Mouse (Mus musculus): ENCODE results near the gene Pygl. TPM values are rescaled to one million over a fixed set of nuclear protein-coding genes. Genes with fewer than 3 reads are reported as not detected.
A peak's percentile ranks its signal among the peaks of the same experiment; 100 is the strongest.
"Not testable (repeated sequence)": the region's sequence is repeated elsewhere in the genome, so short reads cannot be mapped to it uniquely, and the experiment has no call there.

Pygl gene
- polyA plus RNA-seq, 1 experiment from 2014 or later = 8.2 TPM

GRCm38 (mm10) chr12:70192267-70192727 is 39.0 kb downstream of the Pygl start:
- 0 out of 2 replicates have a peak, but pooled peaks cover 7% of the 10 kb centered on the region for H3K4me1 ChIP-seq (replicated peaks)
- H3K4me2 ChIP-seq (replicated peaks) = peak overlapping the region; percentile 50
- WGBS = 20% methylated on average over 19 of the region's 19 CpGs
- peak overlapping the region; percentile 41; the same call in 1 of the 2 replicates for H3K9ac ChIP-seq (replicated peaks)
- peak overlapping the region; percentile 62; the same call in 1 of the 2 replicates for H3K27ac ChIP-seq
- peak overlapping the region; percentile 30 for H3K4me3 ChIP-seq (replicated peaks)
- ATAC-seq = 0 out of 2 replicates have a peak, but pooled peaks have one; percentile 48
- no peaks in the 10 kb centered on the region for H3K9me3 ChIP-seq
- H3K27me3 ChIP-seq = no peaks in the 10 kb centered on the region
- H3K36me3 ChIP-seq = no peaks in the 10 kb centered on the region

GRCm38 (mm10) chr12:70184173-70184783 is 47.0 kb downstream of the Pygl start:
- no peak overlapping the region; the same call in 1 of the 2 replicates for H3K4me2 ChIP-seq (replicated peaks)
- no peaks in the 10 kb centered on the region for H3K36me3 ChIP-seq
- no peaks in the 10 kb centered on the region for H3K4me1 ChIP-seq (replicated peaks)
- peak; percentile 74 for ATAC-seq
- no peak overlapping the region for H3K9ac ChIP-seq (replicated peaks)
- H3K4me3 ChIP-seq (replicated peaks) = peak overlapping the region; percentile 24
- WGBS = 77% methylated on average over 22 of the region's 22 CpGs
- H3K27ac ChIP-seq = no peak overlapping the region
- H3K27me3 ChIP-seq = no peaks in the 10 kb centered on the region
- H3K9me3 ChIP-seq = 0 out of 2 replicates have a peak, but pooled peaks cover 5% of the 10 kb centered on the region

DNA sequence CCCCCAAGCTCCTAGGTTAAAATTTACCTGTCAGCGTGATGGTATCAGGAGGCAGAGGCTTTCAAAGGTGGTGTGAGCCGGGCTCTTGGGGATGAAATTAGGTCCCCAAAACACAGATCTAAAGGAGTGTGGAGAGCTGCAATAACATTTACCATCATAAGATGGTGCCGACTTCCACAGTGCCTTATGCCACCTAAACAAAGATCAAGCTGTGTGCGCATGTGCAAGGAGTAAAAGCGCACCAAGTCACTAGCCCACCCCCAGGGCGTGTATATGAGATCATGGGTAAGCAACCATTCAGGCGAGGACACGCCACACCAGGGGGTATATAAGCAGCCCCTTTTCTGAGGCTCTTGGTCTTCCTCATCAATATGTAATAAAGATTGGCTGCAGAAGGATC is 47.8 kb downstream of the Pygl start:
- not testable (repeated sequence) for H3K9me3 ChIP-seq; H3K27me3 ChIP-seq; H3K4me1 ChIP-seq (replicated peaks); H3K4me2 ChIP-seq (replicated peaks); H3K36me3 ChIP-seq; H3K9ac ChIP-seq (replicated peaks); ATAC-seq; H3K27ac ChIP-seq
- 0 out of 2 replicates have a peak overlapping the region, but pooled peaks have one; percentile 24 for H3K4me3 ChIP-seq (replicated peaks)
- WGBS = 92% methylated on average over 8 of the region's 8 CpGs

DNA sequence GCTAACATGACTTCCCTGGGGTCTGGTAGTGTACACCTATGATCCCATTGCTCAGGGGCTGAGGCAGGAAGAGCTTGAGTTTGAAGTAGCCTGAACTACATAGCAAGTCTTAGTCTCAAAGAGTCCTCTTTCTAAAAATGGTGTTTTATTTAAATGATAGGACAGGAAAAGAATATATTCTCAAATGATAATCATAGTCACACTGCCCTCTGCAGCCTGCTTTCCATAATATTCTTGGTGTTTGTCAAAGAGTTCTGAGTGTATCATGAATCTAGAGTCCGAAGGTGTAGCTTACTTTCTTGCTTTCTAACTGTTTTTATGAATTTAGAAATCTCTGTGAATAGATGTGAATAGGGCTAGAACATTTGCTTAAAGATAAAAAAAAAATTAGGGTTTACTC is 61.3 kb downstream of the Pygl start:
- no peak overlapping the region for H3K4me3 ChIP-seq (replicated peaks)
- WGBS = 89% methylated on average over 1 of the region's 1 CpGs

DNA sequence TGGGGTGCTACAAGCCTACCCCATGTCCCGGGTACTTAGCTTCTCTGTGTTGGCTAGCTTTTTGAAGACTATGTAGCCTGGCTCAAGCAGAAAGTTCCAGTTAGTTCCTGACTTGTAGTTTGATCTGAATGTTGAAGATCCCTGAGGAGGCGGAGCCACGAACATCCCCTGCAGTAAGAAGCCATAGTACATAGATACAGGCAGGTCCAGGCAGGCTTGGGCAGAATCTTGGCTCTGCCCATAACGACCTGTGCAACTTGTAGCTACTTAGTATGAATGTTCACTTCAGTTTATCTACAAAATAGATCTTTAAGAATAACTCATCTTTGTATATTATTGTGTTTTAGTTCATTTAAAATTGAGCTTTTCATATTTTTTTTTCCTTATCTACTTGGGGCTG is 63.3 kb downstream of the Pygl start:
- peaks cover 10% of the 10 kb centered on the region for H3K4me1 ChIP-seq (replicated peaks)
- H3K27ac ChIP-seq = no peak overlapping the region
- H3K27me3 ChIP-seq = no peaks in the 10 kb centered on the region
- H3K4me2 ChIP-seq (replicated peaks) = no peak overlapping the region
- H3K9me3 ChIP-seq = no peaks in the 10 kb centered on the region
- 93% methylated on average over 4 of the region's 4 CpGs for WGBS
- no peak overlapping the region for H3K4me3 ChIP-seq (replicated peaks)
- H3K9ac ChIP-seq (replicated peaks) = no peak overlapping the region
- H3K36me3 ChIP-seq = no peaks in the 10 kb centered on the region
- no peak for ATAC-seq

More for the DNA sequence above, 61.3 kb downstream of the Pygl start:
- H3K36me3 ChIP-seq = no peaks in the 10 kb centered on the region
- H3K27me3 ChIP-seq = no peaks in the 10 kb centered on the region
- no peaks in the 10 kb centered on the region for H3K9me3 ChIP-seq
- H3K4me1 ChIP-seq (replicated peaks) = no peaks in the 10 kb centered on the region
- no peak overlapping the region for H3K4me2 ChIP-seq (replicated peaks)
- no peak overlapping the region for H3K9ac ChIP-seq (replicated peaks)
- H3K27ac ChIP-seq = no peak overlapping the region
- no peak for ATAC-seq

- H3K27me3 ChIP-seq = no peaks in the 10 kb centered on the region
- no peak overlapping the region for H3K9ac ChIP-seq (replicated peaks)
- WGBS = 87% methylated on average over 3 of the region's 3 CpGs
- H3K4me3 ChIP-seq (replicated peaks) = no peak overlapping the region
- no peaks in the 10 kb centered on the region for H3K9me3 ChIP-seq
- no peaks in the 10 kb centered on the region for H3K36me3 ChIP-seq
- no peak overlapping the region for H3K4me2 ChIP-seq (replicated peaks)
- peaks cover 10% of the 10 kb centered on the region for H3K4me1 ChIP-seq (replicated peaks)
- ATAC-seq = no peak
- H3K27ac ChIP-seq = no peak overlapping the region
These were observed 66.5 kb downstream of the Pygl start for GRCm38 (mm10) chr12:70164741-70165140.

GRCm38 (mm10) chr12:70161057-70161456 is 70.2 kb downstream of the Pygl start:
- ATAC-seq = no peak
- WGBS = 88% methylated on average over 5 of the region's 5 CpGs
- Histone ChIP-seq H3K9ac (replicated peaks) (no peak overlapping the region), H3K4me1 (replicated peaks) (peaks cover 24% of the 10 kb centered on the region), H3K27me3 (no peaks in the 10 kb centered on the region), H3K4me2 (replicated peaks) (no peak overlapping the region), H3K36me3 (no peaks in the 10 kb centered on the region), H3K9me3 (no peaks in the 10 kb centered on the region), H3K27ac (no peak overlapping the region), H3K4me3 (replicated peaks) (no peak overlapping the region)

- no peak overlapping the region for H3K4me3 ChIP-seq (replicated peaks)
- H3K4me1 ChIP-seq (replicated peaks) = 0 out of 2 replicates have a peak, but pooled peaks cover 16% of the 10 kb centered on the region
- peak overlapping the region; percentile 44 for H3K27ac ChIP-seq
- no peaks in the 10 kb centered on the region for H3K9me3 ChIP-seq
- no peak overlapping the region for H3K4me2 ChIP-seq (replicated peaks)
- no peaks in the 10 kb centered on the region for H3K36me3 ChIP-seq
- ATAC-seq = peak; percentile 78
- H3K9ac ChIP-seq (replicated peaks) = no peak overlapping the region
- H3K27me3 ChIP-seq = no peaks in the 10 kb centered on the region
- 47% methylated on average over 5 of the region's 5 CpGs for WGBS
These were observed 73.8 kb downstream of the Pygl start for GRCm38 (mm10) chr12:70157292-70158066.

DNA sequence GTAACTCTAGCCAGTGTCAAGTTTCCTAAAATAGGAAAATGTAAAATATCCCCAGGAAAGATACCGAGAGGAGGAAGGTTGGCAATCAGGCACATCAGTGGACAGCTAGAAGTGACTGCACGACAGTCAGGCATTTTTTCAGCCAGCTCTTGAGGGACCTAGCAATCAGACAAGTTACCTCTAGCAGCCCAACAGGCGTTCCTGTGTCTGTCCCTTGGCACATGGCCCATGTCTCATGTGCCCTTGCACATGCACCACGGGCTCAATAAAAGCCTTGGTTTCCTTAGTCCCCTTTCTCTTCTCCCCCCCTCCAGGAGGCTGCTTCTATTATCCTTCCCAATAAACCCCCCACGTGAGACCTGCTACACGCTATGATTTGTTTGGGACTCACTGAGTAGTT is 75.1 kb downstream of the Pygl start:
- H3K4me2 ChIP-seq (replicated peaks) = no peak overlapping the region
- no peak overlapping the region for H3K9ac ChIP-seq (replicated peaks)
- H3K27me3 ChIP-seq = no peaks in the 10 kb centered on the region
- no peaks in the 10 kb centered on the region for H3K36me3 ChIP-seq
- H3K4me1 ChIP-seq (replicated peaks) = 0 out of 2 replicates have a peak, but pooled peaks cover 16% of the 10 kb centered on the region
- H3K9me3 ChIP-seq = no peaks in the 10 kb centered on the region
- ATAC-seq = no peak
- H3K4me3 ChIP-seq (replicated peaks) = no peak overlapping the region
- H3K27ac ChIP-seq = no peak overlapping the region
- 76% methylated on average over 6 of the region's 6 CpGs for WGBS

DNA sequence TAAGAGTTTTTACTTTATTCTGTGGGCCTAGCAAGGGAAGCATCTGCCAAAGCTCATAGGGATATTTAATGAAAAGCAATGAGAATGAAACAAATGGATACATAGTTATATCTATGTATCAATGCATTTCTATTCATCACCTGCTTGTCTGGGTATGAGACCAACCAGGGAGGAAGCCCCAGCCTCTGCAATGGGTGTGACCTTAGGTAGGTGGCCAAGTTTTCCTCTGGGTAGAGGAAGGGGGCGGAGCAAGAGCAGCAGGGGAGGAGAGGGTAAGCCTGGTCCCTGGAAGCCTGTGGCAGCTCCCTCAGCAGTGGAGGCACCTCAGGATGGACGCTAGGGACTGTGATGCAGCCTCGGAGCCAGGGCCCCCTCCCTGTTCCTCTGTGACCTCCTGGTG is 77.4 kb downstream of the Pygl start, which contains the start of gene Abhd12b:
TSS of gene Abhd12b (plus strand) at position 301 of the 400 bp plus-strand sequence.
- ATAC-seq = no peak
- Histone ChIP-seq H3K9ac (replicated peaks) (no peak within 1 kb of the TSS), H3K36me3 (no peaks in the 10 kb centered on the region), H3K27me3 (no peaks in the 10 kb centered on the region), H3K4me2 (replicated peaks) (no peak within 1 kb of the TSS), H3K4me3 (replicated peaks) (no peak within 1 kb of the TSS), H3K4me1 (replicated peaks) (peaks cover 19% of the 10 kb centered on the region), H3K9me3 (no peaks in the 10 kb centered on the region), H3K27ac (no peak within 1 kb of the TSS; the same call in 1 of the 2 replicates)
- 50% methylated on average over 3 of the region's 3 CpGs for WGBS

DNA sequence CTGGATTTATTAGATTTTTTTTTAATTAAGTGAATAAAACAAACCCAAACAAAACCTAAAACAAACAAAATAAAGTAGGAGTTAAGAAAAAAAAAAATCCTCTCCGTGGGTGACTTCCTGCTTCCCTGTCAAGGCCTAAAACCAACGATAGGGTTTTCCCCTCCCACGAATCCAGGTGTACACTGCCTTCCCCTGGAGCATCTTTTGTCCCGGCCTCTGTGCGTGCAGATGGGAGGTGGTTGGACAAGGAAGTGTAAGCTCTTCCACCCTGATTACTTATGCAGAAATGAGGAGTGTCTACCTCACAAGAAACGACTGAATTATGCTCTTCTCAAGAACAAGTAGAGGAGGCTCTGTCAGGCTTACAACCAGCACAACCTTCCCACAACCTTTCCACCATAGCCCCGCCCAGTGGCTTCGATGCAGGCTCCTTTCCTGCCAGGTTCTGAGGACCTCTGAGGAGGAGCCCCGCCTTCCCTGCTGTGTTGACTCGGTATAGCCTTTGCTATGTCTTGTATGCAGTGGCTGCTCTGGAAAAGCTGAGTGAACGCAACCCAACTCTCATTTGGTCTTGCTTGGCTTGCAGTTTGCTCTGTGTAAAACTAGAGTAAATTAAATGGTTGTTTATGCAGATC is 82.5 kb downstream of the Pygl start:
- Histone ChIP-seq H3K4me2 (replicated peaks) (peak overlapping the region; percentile 47; the same call in 1 of the 2 replicates), H3K4me1 (replicated peaks) (peaks cover 19% of the 10 kb centered on the region), H3K4me3 (replicated peaks) (no peak overlapping the region), H3K27ac (peak overlapping the region; percentile 64), H3K36me3 (no peaks in the 10 kb centered on the region), H3K9ac (replicated peaks) (no peak overlapping the region), H3K9me3 (no peaks in the 10 kb centered on the region), H3K27me3 (no peaks in the 10 kb centered on the region)
- peak; percentile 57 for ATAC-seq
- 11% methylated on average over 11 of the region's 11 CpGs for WGBS

All from midbrain, embryonic 13.5 days (tissue).